Mouse (Mus musculus): ENCODE results near the gene Trim14.

GRCm38 (mm10) chr4:46447461-46447860 lies 88.5 kb downstream of the Trim14 start:
- TF ChIP-seq CTCF (IDR thresholded peaks at IDR 0.05; ENCODE audit: low read depth): no peak
- no peak for TF ChIP-seq EP300 (IDR thresholded peaks at IDR 0.05; ENCODE audit: low read depth)
